Mouse (Mus musculus): ENCODE results near the gene Rbfox1. TPM values are rescaled to one million over a fixed set of nuclear protein-coding genes. Genes with fewer than 3 reads are reported as not detected.

The Rbfox1 gene
- polyA plus RNA-seq, 1 experiment = not detected

- TF ChIP-seq POLR2A (IDR thresholded peaks at IDR 0.05; ENCODE audit: insufficient read depth, low read length) = no peak
- TF ChIP-seq CTCF (IDR thresholded peaks at IDR 0.05; ENCODE audit: low read depth, low read length) = no peak
- 0 out of 2 replicates have a peak, but pooled peaks have one; percentile 10 for TF ChIP-seq EP300 (IDR thresholded peaks at IDR 0.05; ENCODE audit: insufficient read depth, low read depth, low read length)
- H3K9ac ChIP-seq (ENCODE audit: low read depth, poor library complexity, severe bottlenecking) = no peak overlapping the region
Measured at GRCm38 (mm10) chr16:6019361-6019760, 134.2 kb downstream of the Rbfox1 start.

GRCm38 (mm10) chr16:6031280-6031679 lies 146.1 kb downstream of the Rbfox1 start:
- Histone ChIP-seq H3K4me3 (ENCODE audit: low read depth, low read length) (no peak overlapping the region), H3K27ac (ENCODE audit: insufficient read depth, low read length) (no peak overlapping the region), H3K9ac (ENCODE audit: low read depth, poor library complexity, severe bottlenecking) (no peak overlapping the region), H3K9me3 (replicated peaks; ENCODE audit: control insufficient read depth, insufficient read depth, low read length, poor library complexity, severe bottlenecking) (no peaks in the 10 kb centered on the region), H3K4me1 (ENCODE audit: control insufficient read depth, insufficient read depth, low read length) (no peaks in the 10 kb centered on the region), H3K36me3 (ENCODE audit: control insufficient read depth, insufficient read depth, low read length, poor library complexity, severe bottlenecking) (no peaks in the 10 kb centered on the region), H3K27me3 (ENCODE audit: control insufficient read depth, insufficient read depth, low read length, poor library complexity, severe bottlenecking) (no peaks in the 10 kb centered on the region; the same call in 1 of the 2 replicates)
- no peak for TF ChIP-seq CTCF (IDR thresholded peaks at IDR 0.05; ENCODE audit: low read depth, low read length)
- TF ChIP-seq POLR2A (IDR thresholded peaks at IDR 0.05; ENCODE audit: insufficient read depth, low read length) = no peak
- no peak for TF ChIP-seq EP300 (IDR thresholded peaks at IDR 0.05; ENCODE audit: insufficient read depth, low read depth, low read length)

More at GRCm38 (mm10) chr16:6019361-6019760, 134.2 kb downstream of the Rbfox1 start:
- H3K4me1 ChIP-seq (ENCODE audit: control insufficient read depth, insufficient read depth, low read length) = peaks cover 4% of the 10 kb centered on the region
- no peak overlapping the region for H3K4me3 ChIP-seq (ENCODE audit: low read depth, low read length)
- H3K27ac ChIP-seq (ENCODE audit: insufficient read depth, low read length) = no peak overlapping the region
- H3K36me3 ChIP-seq (ENCODE audit: control insufficient read depth, insufficient read depth, low read length, poor library complexity, severe bottlenecking) = no peaks in the 10 kb centered on the region
- H3K27me3 ChIP-seq (ENCODE audit: control insufficient read depth, insufficient read depth, low read length, poor library complexity, severe bottlenecking) = no peaks in the 10 kb centered on the region
- H3K9me3 ChIP-seq (replicated peaks; ENCODE audit: control insufficient read depth, insufficient read depth, low read length, poor library complexity, severe bottlenecking) = no peaks in the 10 kb centered on the region

GRCm38 (mm10) chr16:6032563-6032962 lies 147.4 kb downstream of the Rbfox1 start:
- no peak overlapping the region for H3K4me3 ChIP-seq (ENCODE audit: low read depth, low read length)
- no peaks in the 10 kb centered on the region; the same call in 1 of the 2 replicates for H3K27me3 ChIP-seq (ENCODE audit: control insufficient read depth, insufficient read depth, low read length, poor library complexity, severe bottlenecking)
- no peaks in the 10 kb centered on the region for H3K9me3 ChIP-seq (replicated peaks; ENCODE audit: control insufficient read depth, insufficient read depth, low read length, poor library complexity, severe bottlenecking)
- TF ChIP-seq POLR2A (IDR thresholded peaks at IDR 0.05; ENCODE audit: insufficient read depth, low read length) (no peak), CTCF (IDR thresholded peaks at IDR 0.05; ENCODE audit: low read depth, low read length) (no peak), EP300 (IDR thresholded peaks at IDR 0.05; ENCODE audit: insufficient read depth, low read depth, low read length) (no peak)
- no peaks in the 10 kb centered on the region for H3K36me3 ChIP-seq (ENCODE audit: control insufficient read depth, insufficient read depth, low read length, poor library complexity, severe bottlenecking)
- H3K27ac ChIP-seq (ENCODE audit: insufficient read depth, low read length) = no peak overlapping the region
- H3K9ac ChIP-seq (ENCODE audit: low read depth, poor library complexity, severe bottlenecking) = no peak overlapping the region
- H3K4me1 ChIP-seq (ENCODE audit: control insufficient read depth, insufficient read depth, low read length) = no peaks in the 10 kb centered on the region

- Histone ChIP-seq H3K27me3 (ENCODE audit: control insufficient read depth, insufficient read depth, low read length, poor library complexity, severe bottlenecking) (no peaks in the 10 kb centered on the region; the same call in 1 of the 2 replicates), H3K9ac (ENCODE audit: low read depth, poor library complexity, severe bottlenecking) (no peak overlapping the region), H3K27ac (ENCODE audit: insufficient read depth, low read length) (no peak overlapping the region), H3K36me3 (ENCODE audit: control insufficient read depth, insufficient read depth, low read length, poor library complexity, severe bottlenecking) (no peaks in the 10 kb centered on the region), H3K9me3 (replicated peaks; ENCODE audit: control insufficient read depth, insufficient read depth, low read length, poor library complexity, severe bottlenecking) (no peaks in the 10 kb centered on the region), H3K4me1 (ENCODE audit: control insufficient read depth, insufficient read depth, low read length) (no peaks in the 10 kb centered on the region), H3K4me3 (ENCODE audit: low read depth, low read length) (no peak overlapping the region)
- TF ChIP-seq CTCF (IDR thresholded peaks at IDR 0.05; ENCODE audit: low read depth, low read length) (no peak), POLR2A (IDR thresholded peaks at IDR 0.05; ENCODE audit: insufficient read depth, low read length) (no peak), EP300 (IDR thresholded peaks at IDR 0.05; ENCODE audit: insufficient read depth, low read depth, low read length) (no peak)
Measured at GRCm38 (mm10) chr16:6034876-6035275, 149.7 kb downstream of the Rbfox1 start.

DNA sequence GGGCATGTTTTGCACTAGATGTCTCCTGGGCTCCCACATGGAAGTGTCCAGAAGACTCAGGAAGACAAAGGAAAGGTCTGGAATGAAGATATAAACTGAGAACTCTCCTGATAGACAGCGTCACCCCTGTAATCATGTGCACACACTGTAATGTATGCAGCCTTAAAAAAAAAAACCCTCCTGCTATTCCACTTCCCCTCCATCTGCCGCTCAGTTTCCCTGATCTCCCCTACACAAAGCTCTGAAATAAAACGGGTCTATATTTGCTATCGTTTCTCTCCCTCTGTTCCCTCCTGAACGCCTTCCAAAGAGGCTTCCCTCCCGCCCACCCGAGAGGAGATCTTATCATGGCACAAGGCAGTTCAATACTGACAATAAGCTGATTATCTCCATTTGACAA lies 151.9 kb downstream of the Rbfox1 start:
- H3K27ac ChIP-seq (ENCODE audit: insufficient read depth, low read length) = no peak overlapping the region
- no peak overlapping the region for H3K4me3 ChIP-seq (ENCODE audit: low read depth, low read length)
- no peaks in the 10 kb centered on the region for H3K36me3 ChIP-seq (ENCODE audit: control insufficient read depth, insufficient read depth, low read length, poor library complexity, severe bottlenecking)
- H3K9me3 ChIP-seq (replicated peaks; ENCODE audit: control insufficient read depth, insufficient read depth, low read length, poor library complexity, severe bottlenecking) = no peaks in the 10 kb centered on the region
- no peaks in the 10 kb centered on the region for H3K4me1 ChIP-seq (ENCODE audit: control insufficient read depth, insufficient read depth, low read length)
- no peak overlapping the region for H3K9ac ChIP-seq (ENCODE audit: low read depth, poor library complexity, severe bottlenecking)
- TF ChIP-seq POLR2A (IDR thresholded peaks at IDR 0.05; ENCODE audit: insufficient read depth, low read length) = no peak
- no peak for TF ChIP-seq EP300 (IDR thresholded peaks at IDR 0.05; ENCODE audit: insufficient read depth, low read depth, low read length)
- TF ChIP-seq CTCF (IDR thresholded peaks at IDR 0.05; ENCODE audit: low read depth, low read length) = no peak
- no peaks in the 10 kb centered on the region; the same call in 1 of the 2 replicates for H3K27me3 ChIP-seq (ENCODE audit: control insufficient read depth, insufficient read depth, low read length, poor library complexity, severe bottlenecking)

DNA sequence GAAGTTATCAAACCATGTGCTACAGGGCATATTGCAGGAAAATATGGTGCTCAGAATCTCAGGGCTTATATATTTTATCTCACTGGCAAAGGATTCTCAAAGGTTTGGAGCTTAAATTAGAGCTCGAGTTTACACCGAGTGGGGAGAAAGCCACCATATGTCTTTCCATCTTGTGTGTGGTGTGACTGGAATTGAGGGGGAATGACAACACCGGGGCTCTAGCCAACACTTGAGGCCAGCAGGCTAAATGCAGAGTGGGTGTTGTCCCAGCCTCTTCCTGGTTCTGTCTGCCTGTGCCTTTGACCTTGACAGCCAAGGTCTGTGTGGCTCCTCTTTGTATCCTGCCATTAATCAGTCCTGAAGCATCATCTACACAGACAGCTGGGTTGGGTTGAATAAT lies 157.6 kb downstream of the Rbfox1 start:
- H3K9me3 ChIP-seq (replicated peaks; ENCODE audit: control insufficient read depth, insufficient read depth, low read length, poor library complexity, severe bottlenecking) = no peaks in the 10 kb centered on the region
- H3K27me3 ChIP-seq (ENCODE audit: control insufficient read depth, insufficient read depth, low read length, poor library complexity, severe bottlenecking) = no peaks in the 10 kb centered on the region

More for the DNA sequence above, 157.6 kb downstream of the Rbfox1 start:
- Histone ChIP-seq H3K36me3 (ENCODE audit: control insufficient read depth, insufficient read depth, low read length, poor library complexity, severe bottlenecking) (no peaks in the 10 kb centered on the region), H3K9ac (ENCODE audit: low read depth, poor library complexity, severe bottlenecking) (no peak overlapping the region), H3K4me1 (ENCODE audit: control insufficient read depth, insufficient read depth, low read length) (no peaks in the 10 kb centered on the region), H3K27ac (ENCODE audit: insufficient read depth, low read length) (no peak overlapping the region), H3K4me3 (ENCODE audit: low read depth, low read length) (no peak overlapping the region)
- TF ChIP-seq CTCF (IDR thresholded peaks at IDR 0.05; ENCODE audit: low read depth, low read length) (no peak), POLR2A (IDR thresholded peaks at IDR 0.05; ENCODE audit: insufficient read depth, low read length) (no peak), EP300 (IDR thresholded peaks at IDR 0.05; ENCODE audit: insufficient read depth, low read depth, low read length) (no peak)
